ENCODE assay signal across 8 mouse cellular contexts in the genomic region with DNA sequence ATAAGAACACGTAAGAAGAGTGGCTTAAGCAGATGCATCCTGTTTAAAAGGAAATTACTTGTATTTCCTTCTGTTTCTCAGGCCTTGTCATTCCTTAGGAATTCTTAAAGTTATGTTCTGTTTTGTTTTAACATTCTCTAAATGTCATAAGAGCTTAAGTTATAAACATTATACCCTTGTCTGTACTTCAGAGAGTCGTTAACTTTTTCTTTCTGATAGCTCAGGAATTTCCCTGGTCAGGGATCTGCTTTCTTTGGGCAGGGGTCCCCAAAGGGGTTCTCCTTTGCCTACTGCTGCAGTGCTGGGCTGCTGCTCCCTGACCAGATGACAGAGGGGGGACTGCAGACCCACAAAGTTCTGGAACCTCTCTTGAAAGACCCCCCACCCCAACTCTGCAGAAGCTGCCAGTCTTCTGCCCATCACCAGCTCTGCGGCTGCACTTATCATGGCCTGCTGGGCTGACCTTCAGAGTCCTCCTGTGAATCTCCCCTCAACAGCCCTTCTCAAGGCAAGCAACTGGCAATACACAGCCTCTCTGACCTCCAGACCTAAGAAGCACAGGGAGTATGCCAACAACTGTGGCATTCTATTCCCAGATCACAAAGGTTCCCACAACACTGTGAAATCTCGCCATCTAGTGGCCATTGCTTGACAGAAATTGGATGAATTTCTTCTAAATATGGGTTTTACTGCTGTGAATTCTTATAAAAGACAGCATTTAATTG. TPM values are rescaled to one million over a fixed set of nuclear protein-coding genes. Genes with fewer than 3 reads are reported as not detected.
DNase-seq lines count a peak whose midpoint lies in the region; ATAC-seq lines count a peak whose summit lies in the region.

No protein-coding gene starts in this region.

- peaks cover 4% of the 10 kb centered on the region; the same call in 1 of the 2 replicates for H3K4me1 ChIP-seq in intestine, embryonic 15.5 days (replicated peaks)
- H3K4me1 ChIP-seq in midbrain, embryonic 14.5 days (ENCODE audit: control insufficient read depth, insufficient read depth, low read length), result no peaks in the 10 kb centered on the region

- WGBS in intestine, embryonic 15.5 days, result 17% methylated on average over 4 of the region's 4 CpGs
- WGBS in midbrain, embryonic 14.5 days, result 59% methylated on average over 4 of the region's 4 CpGs

- H3K4me2 ChIP-seq in intestine, embryonic 15.5 days (replicated peaks), result peak overlapping the region; percentile 7; the same call in 1 of the 2 replicates
- no peak overlapping the region for H3K4me2 ChIP-seq in midbrain, embryonic 14.5 days (ENCODE audit: low read length)

- no peak overlapping the region for H3K9ac ChIP-seq in intestine, embryonic 15.5 days
- no peak overlapping the region for H3K9ac ChIP-seq in midbrain, embryonic 14.5 days (replicated peaks; ENCODE audit: low read length)

- no peaks in the 10 kb centered on the region for H3K27me3 ChIP-seq in intestine, embryonic 15.5 days (replicated peaks)
- no peaks in the 10 kb centered on the region for H3K27me3 ChIP-seq in midbrain, embryonic 14.5 days (ENCODE audit: control insufficient read depth, insufficient read depth, low read length)

- peak; percentile 77 for ATAC-seq in intestine, embryonic 15.5 days
- ATAC-seq in midbrain, embryonic 14.5 days (ENCODE audit: low FRiP score, low TSS enrichment), result no peak; the same call in 1 of the 2 replicates

- peak; percentile 2 to 9 for DNase-seq in spleen, postnatal 36 days (ENCODE audit: low spot score in 2 of 2)
- DNase-seq in spleen, postnatal 14 days (ENCODE audit: low spot score in 2 of 2), result no peak
- DNase-seq in cerebellum, postnatal 10 days, result peak; percentile 78 to 86
- DNase-seq in gastrocnemius, postnatal 10 days, result peak; percentile 48
- DNase-seq in left cerebral cortex, postnatal 4 days, result peak; percentile 50
- peak; percentile 94 for DNase-seq in midbrain, embryonic 14.5 days
- DNase-seq in testis, postnatal 10 days (ENCODE audit: low spot score), result peak; percentile 73

- H3K4me3 ChIP-seq in intestine, embryonic 15.5 days (replicated peaks), result no peak overlapping the region
- H3K4me3 ChIP-seq in midbrain, embryonic 14.5 days (replicated peaks; ENCODE audit: low read depth, low read length), result no peak overlapping the region

- H3K27ac ChIP-seq in intestine, embryonic 15.5 days, result peak overlapping the region; percentile 89
- no peak overlapping the region for H3K27ac ChIP-seq in midbrain, embryonic 14.5 days (replicated peaks; ENCODE audit: low read depth, low read length)

- intact Hi-C loops in left cerebral cortex, postnatal 4 days (cut with DNase I), result loop anchor here (5.0 kb wide), 2 partner anchors 364 to 484 kb away; a partner anchor contains a TSS

- no peaks in the 10 kb centered on the region for H3K36me3 ChIP-seq in intestine, embryonic 15.5 days
- no peaks in the 10 kb centered on the region for H3K36me3 ChIP-seq in midbrain, embryonic 14.5 days (ENCODE audit: control insufficient read depth, insufficient read depth, low read length)

- H3K9me3 ChIP-seq in intestine, embryonic 15.5 days, result no peaks in the 10 kb centered on the region
- H3K9me3 ChIP-seq in midbrain, embryonic 14.5 days (ENCODE audit: control insufficient read depth, low read length), result no peaks in the 10 kb centered on the region

RNA-seq across cellular contexts. Expression of a gene that starts 18.9 kb away (rescaled TPM):
- total RNA-seq in gastrocnemius, postnatal 10 days (2021), result 10 to 100 TPM; 11.6 to 16.0 TPM
- polyA plus RNA-seq in intestine, embryonic 15.5 days (2015; fragmentation: Nextera tagmentation; extraction: Ambion mirVana), result 20.4 and 20.9 TPM in 2 replicates
- 10 to 100 TPM; 36.3 to 40.5 TPM for total RNA-seq in left cerebral cortex, postnatal 4 days (2021)
- polyA plus RNA-seq in midbrain, embryonic 14.5 days (2014; fragmentation: Nextera tagmentation; extraction: Ambion mirVana), result 51.2 and 68.4 TPM in 2 replicates

RNA-seq across cellular contexts. Expression of a gene that starts 32.3 kb away (rescaled TPM):
- not detected for total RNA-seq in gastrocnemius, postnatal 10 days (2021)
- not detected in 2 replicates for polyA plus RNA-seq in intestine, embryonic 15.5 days (2015; fragmentation: Nextera tagmentation; extraction: Ambion mirVana)
- not detected for total RNA-seq in left cerebral cortex, postnatal 4 days (2021)
- not detected in 2 replicates for polyA plus RNA-seq in midbrain, embryonic 14.5 days (2014; fragmentation: Nextera tagmentation; extraction: Ambion mirVana)

Comparison
In these comparisons a context has a peak if more than half of its experiments do, and no peak if none do; other contexts are left out.
1. DNase-seq: peak in spleen, postnatal 36 days (2 of 2), cerebellum, postnatal 10 days (2 of 2), gastrocnemius, postnatal 10 days (single experiment), left cerebral cortex, postnatal 4 days (single experiment), midbrain, embryonic 14.5 days (single experiment) and testis, postnatal 10 days (single experiment); none in spleen, postnatal 14 days (0 of 2).